Mouse (Mus musculus): ENCODE data around the gene 9230102O04Rik. TPM values are rescaled to one million over a fixed set of nuclear protein-coding genes. Genes with fewer than 3 reads are reported as not detected.

Gene 9230102O04Rik
- polyA plus RNA-seq, 1 experiment from 2014 or later, result not detected

GRCm38 (mm10) chr2:9879092-9879491, 10.2 kb downstream of the 9230102O04Rik start:
- Histone ChIP-seq H3K4me2 (replicated peaks; ENCODE audit: low read depth) (peak overlapping the region; percentile 97), H3K27me3 (replicated peaks; ENCODE audit: control insufficient read depth, insufficient read depth, low read length) (peaks cover 90% of the 10 kb centered on the region), H3K36me3 (ENCODE audit: control insufficient read depth, insufficient read depth) (no peaks in the 10 kb centered on the region), H3K27ac (ENCODE audit: low read depth, low read length) (no peak overlapping the region), H3K9ac (ENCODE audit: low read depth, low read length) (no peak overlapping the region), H3K4me1 (replicated peaks; ENCODE audit: control insufficient read depth, insufficient read depth, low read length) (no peaks in the 10 kb centered on the region), H3K4me3 (ENCODE audit: low read depth, low read length) (peak overlapping the region; percentile 56), H3K9me3 (ENCODE audit: control insufficient read depth) (no peaks in the 10 kb centered on the region)
- TF ChIP-seq CTCF (IDR thresholded peaks at IDR 0.05; ENCODE audit: low read depth), result no peak
- 0 out of 2 replicates have a peak, but pooled peaks have one; percentile 6 for ATAC-seq
- WGBS, result under 1% methylated on average over 22 of the region's 22 CpGs

- H3K4me2 ChIP-seq (replicated peaks; ENCODE audit: low read depth), result peak overlapping the region; percentile 97
- no peak overlapping the region for H3K27ac ChIP-seq (ENCODE audit: low read depth, low read length)
- ATAC-seq, result no peak
- no peaks in the 10 kb centered on the region for H3K9me3 ChIP-seq (ENCODE audit: control insufficient read depth)
- TF ChIP-seq CTCF (IDR thresholded peaks at IDR 0.05; ENCODE audit: low read depth), result no peak
- peaks cover 90% of the 10 kb centered on the region for H3K27me3 ChIP-seq (replicated peaks; ENCODE audit: control insufficient read depth, insufficient read depth, low read length)
- no peaks in the 10 kb centered on the region for H3K4me1 ChIP-seq (replicated peaks; ENCODE audit: control insufficient read depth, insufficient read depth, low read length)
- WGBS, result under 1% methylated on average over 31 of the region's 33 CpGs
- no peak overlapping the region for H3K9ac ChIP-seq (ENCODE audit: low read depth, low read length)
- H3K36me3 ChIP-seq (ENCODE audit: control insufficient read depth, insufficient read depth), result no peaks in the 10 kb centered on the region
- H3K4me3 ChIP-seq (ENCODE audit: low read depth, low read length), result peak overlapping the region; percentile 56
These were observed 10.7 kb downstream of the 9230102O04Rik start for GRCm38 (mm10) chr2:9878564-9879081.

- Histone ChIP-seq H3K36me3 (ENCODE audit: control insufficient read depth, insufficient read depth) (no peaks in the 10 kb centered on the region), H3K4me2 (replicated peaks; ENCODE audit: low read depth) (peak overlapping the region; percentile 97), H3K9me3 (ENCODE audit: control insufficient read depth) (no peaks in the 10 kb centered on the region), H3K4me3 (ENCODE audit: low read depth, low read length) (peak overlapping the region; percentile 56), H3K27me3 (replicated peaks; ENCODE audit: control insufficient read depth, insufficient read depth, low read length) (peaks cover 88% of the 10 kb centered on the region), H3K27ac (ENCODE audit: low read depth, low read length) (no peak overlapping the region), H3K9ac (ENCODE audit: low read depth, low read length) (no peak overlapping the region), H3K4me1 (replicated peaks; ENCODE audit: control insufficient read depth, insufficient read depth, low read length) (no peaks in the 10 kb centered on the region)
- 3% methylated on average over 19 of the region's 19 CpGs for WGBS
- TF ChIP-seq CTCF (IDR thresholded peaks at IDR 0.05; ENCODE audit: low read depth), result no peak
- ATAC-seq, result no peak
These were observed 11.3 kb downstream of the 9230102O04Rik start for GRCm38 (mm10) chr2:9877966-9878563.

- H3K36me3 ChIP-seq (ENCODE audit: control insufficient read depth, insufficient read depth), result no peaks in the 10 kb centered on the region
- peak overlapping the region; percentile 56 for H3K4me3 ChIP-seq (ENCODE audit: low read depth, low read length)
- no peaks in the 10 kb centered on the region for H3K4me1 ChIP-seq (replicated peaks; ENCODE audit: control insufficient read depth, insufficient read depth, low read length)
- no peak overlapping the region for H3K27ac ChIP-seq (ENCODE audit: low read depth, low read length)
- ATAC-seq, result no peak
- no peak for TF ChIP-seq CTCF (IDR thresholded peaks at IDR 0.05; ENCODE audit: low read depth)
- no peaks in the 10 kb centered on the region for H3K9me3 ChIP-seq (ENCODE audit: control insufficient read depth)
- peak overlapping the region; percentile 97 for H3K4me2 ChIP-seq (replicated peaks; ENCODE audit: low read depth)
- no peak overlapping the region for H3K9ac ChIP-seq (ENCODE audit: low read depth, low read length)
- under 1% methylated on average over 35 of the region's 35 CpGs for WGBS
- H3K27me3 ChIP-seq (replicated peaks; ENCODE audit: control insufficient read depth, insufficient read depth, low read length), result peaks cover 81% of the 10 kb centered on the region
These were observed 12.0 kb downstream of the 9230102O04Rik start for GRCm38 (mm10) chr2:9877326-9877690.

GRCm38 (mm10) chr2:9876621-9877325, 12.6 kb downstream of the 9230102O04Rik start:
- peak overlapping the region; percentile 97 for H3K4me2 ChIP-seq (replicated peaks; ENCODE audit: low read depth)
- peaks cover 75% of the 10 kb centered on the region for H3K27me3 ChIP-seq (replicated peaks; ENCODE audit: control insufficient read depth, insufficient read depth, low read length)

GRCm38 (mm10) chr2:9875676-9876357, 13.5 kb downstream of the 9230102O04Rik start:
- 55% methylated on average over 12 of the region's 12 CpGs for WGBS
- H3K9me3 ChIP-seq (ENCODE audit: control insufficient read depth), result no peaks in the 10 kb centered on the region

More at GRCm38 (mm10) chr2:9876621-9877325, 12.6 kb downstream of the 9230102O04Rik start:
- H3K27ac ChIP-seq (ENCODE audit: low read depth, low read length), result no peak overlapping the region
- no peak for TF ChIP-seq CTCF (IDR thresholded peaks at IDR 0.05; ENCODE audit: low read depth)
- WGBS, result 18% methylated on average over 31 of the region's 31 CpGs
- no peak overlapping the region for H3K9ac ChIP-seq (ENCODE audit: low read depth, low read length)
- H3K4me1 ChIP-seq (replicated peaks; ENCODE audit: control insufficient read depth, insufficient read depth, low read length), result no peaks in the 10 kb centered on the region
- peak overlapping the region; percentile 56 for H3K4me3 ChIP-seq (ENCODE audit: low read depth, low read length)
- H3K9me3 ChIP-seq (ENCODE audit: control insufficient read depth), result no peaks in the 10 kb centered on the region
- H3K36me3 ChIP-seq (ENCODE audit: control insufficient read depth, insufficient read depth), result no peaks in the 10 kb centered on the region
- ATAC-seq, result no peak

More at GRCm38 (mm10) chr2:9875676-9876357, 13.5 kb downstream of the 9230102O04Rik start:
- Histone ChIP-seq H3K27me3 (replicated peaks; ENCODE audit: control insufficient read depth, insufficient read depth, low read length) (peaks cover 70% of the 10 kb centered on the region), H3K9ac (ENCODE audit: low read depth, low read length) (no peak overlapping the region), H3K36me3 (ENCODE audit: control insufficient read depth, insufficient read depth) (no peaks in the 10 kb centered on the region), H3K27ac (ENCODE audit: low read depth, low read length) (no peak overlapping the region), H3K4me2 (replicated peaks; ENCODE audit: low read depth) (no peak overlapping the region), H3K4me1 (replicated peaks; ENCODE audit: control insufficient read depth, insufficient read depth, low read length) (no peaks in the 10 kb centered on the region), H3K4me3 (ENCODE audit: low read depth, low read length) (no peak overlapping the region)
- ATAC-seq, result no peak
- no peak for TF ChIP-seq CTCF (IDR thresholded peaks at IDR 0.05; ENCODE audit: low read depth)

Measured in intestine, postnatal 0 days (tissue).